Mouse (Mus musculus): ENCODE results near the gene Dock10.

GRCm38 (mm10) chr1:80719436-80719835, 38.9 kb downstream of the Dock10 start:
- TF ChIP-seq CTCF (IDR thresholded peaks at IDR 0.05; ENCODE audit: borderline replicate concordance, control insufficient read depth, extremely low read depth, insufficient read depth, low read length, poor library complexity) (no peak), POLR2A (IDR thresholded peaks at IDR 0.05; ENCODE audit: control insufficient read depth, extremely low read depth, insufficient read depth, low read length, poor library complexity) (no peak)
